Mouse (Mus musculus) adrenal gland, postnatal 4 days (tissue): ENCODE data around the gene Nrxn1. TPM values are rescaled to one million over a fixed set of nuclear protein-coding genes. Genes with fewer than 3 reads are reported as not detected.

Source experiments
- DNase-seq, 2 experiments: peaks; one replicate each; pipeline ENCODE4 v3.0.0; 2021 to 2022; ENCODE audit warnings: low spot score in 2 of 2, mixed read lengths in 2 of 2
- total RNA-seq, 2 experiments: library from RNA; stranded (reverse); gene quantifications; 2 replicates each; pipeline ENCODE4 v1.2.3; 2021

Nrxn1 gene
- total RNA-seq, 2 experiments from 2014 or later, result 20.1 to 20.6 TPM

GRCm38 (mm10) chr17:90452770-90453169 lies 640.1 kb downstream of the Nrxn1 start:
- no peak for DNase-seq

- DNase-seq, result no peak
Observed at GRCm38 (mm10) chr17:90451384-90451783, 641.5 kb downstream of the Nrxn1 start.

- no peak for DNase-seq
Observed at GRCm38 (mm10) chr17:90443067-90443466, 649.8 kb downstream of the Nrxn1 start.

GRCm38 (mm10) chr17:90435836-90436235 lies 657.0 kb downstream of the Nrxn1 start:
- no peak for DNase-seq

- DNase-seq, result no peak
Observed at GRCm38 (mm10) chr17:90435371-90435770, 657.5 kb downstream of the Nrxn1 start.

- no peak for DNase-seq
Observed at GRCm38 (mm10) chr17:90430211-90430610, 662.7 kb downstream of the Nrxn1 start.

- no peak for DNase-seq
Observed at GRCm38 (mm10) chr17:90425974-90426373, 666.9 kb downstream of the Nrxn1 start.

GRCm38 (mm10) chr17:90422591-90422990 lies 670.3 kb downstream of the Nrxn1 start:
- DNase-seq, result no peak

- no peak for DNase-seq
Observed at GRCm38 (mm10) chr17:90420757-90421156, 672.1 kb downstream of the Nrxn1 start.

GRCm38 (mm10) chr17:90419615-90420014 lies 673.3 kb downstream of the Nrxn1 start:
- DNase-seq, result no peak

GRCm38 (mm10) chr17:90396357-90396756 lies 696.5 kb downstream of the Nrxn1 start:
- DNase-seq, result no peak

GRCm38 (mm10) chr17:90394606-90395005 lies 698.3 kb downstream of the Nrxn1 start:
- no peak for DNase-seq

- DNase-seq, result no peak
Observed at GRCm38 (mm10) chr17:90392751-90393150, 700.1 kb downstream of the Nrxn1 start.

- no peak for DNase-seq
Observed at GRCm38 (mm10) chr17:90390316-90391212, 702.3 kb downstream of the Nrxn1 start.

- no peak for DNase-seq
Observed at GRCm38 (mm10) chr17:90384856-90385255, 708.0 kb downstream of the Nrxn1 start.

GRCm38 (mm10) chr17:90382496-90383443 lies 710.1 kb downstream of the Nrxn1 start:
- no peak for DNase-seq

GRCm38 (mm10) chr17:90376533-90376932 lies 716.3 kb downstream of the Nrxn1 start:
- DNase-seq, result no peak

- no peak for DNase-seq
Observed at GRCm38 (mm10) chr17:90362169-90362568, 730.7 kb downstream of the Nrxn1 start.

- DNase-seq, result no peak
Observed at GRCm38 (mm10) chr17:90349385-90350095, 743.3 kb downstream of the Nrxn1 start.

GRCm38 (mm10) chr17:90346735-90347475 lies 746.0 kb downstream of the Nrxn1 start:
- DNase-seq, result no peak
